Mouse (Mus musculus): ENCODE results near the gene Cbfa2t2. TPM values are rescaled to one million over a fixed set of nuclear protein-coding genes. Genes with fewer than 3 reads are reported as not detected.
A peak's percentile ranks its signal among the peaks of the same experiment; 100 is the strongest.

The Cbfa2t2 gene
- polyA plus RNA-seq, 1 experiment, result 5.1 TPM

GRCm38 (mm10) chr2:154549886-154550189, 113.6 kb downstream of the Cbfa2t2 start:
- Histone ChIP-seq H3K36me3 (ENCODE audit: control insufficient read depth, insufficient read depth, low read length) (no peaks in the 10 kb centered on the region), H3K27me3 (ENCODE audit: control insufficient read depth, insufficient read depth, low read length) (no peaks in the 10 kb centered on the region), H3K4me3 (ENCODE audit: extremely low read depth, insufficient read depth, insufficient read length) (peak overlapping the region; percentile 29; the same call in 1 of the 2 replicates), H3K27ac (ENCODE audit: insufficient read depth, low read length) (no peak overlapping the region), H3K4me1 (ENCODE audit: control insufficient read depth, insufficient read depth, insufficient read length) (peaks cover 14% of the 10 kb centered on the region; the same call in 1 of the 2 replicates)
- no peak for DNase-seq (ENCODE audit: low read depth in 1 of 2, low spot score in 2 of 2)
- 18% methylated on average over 20 of the region's 20 CpGs for WGBS
- no peak for TF ChIP-seq CTCF (IDR thresholded peaks at IDR 0.05; ENCODE audit: extremely low read depth, insufficient read depth, insufficient read length, insufficient replicate concordance)
- no peak for TF ChIP-seq POLR2A (IDR thresholded peaks at IDR 0.05; ENCODE audit: low read depth, low read length)

- no peak overlapping the region for H3K4me3 ChIP-seq (ENCODE audit: extremely low read depth, insufficient read depth, insufficient read length)
- 81% methylated on average over 2 of the region's 2 CpGs for WGBS
- no peak for DNase-seq (ENCODE audit: low read depth in 1 of 2, low spot score in 2 of 2)
- H3K27me3 ChIP-seq (ENCODE audit: control insufficient read depth, insufficient read depth, low read length), result no peaks in the 10 kb centered on the region
- H3K4me1 ChIP-seq (ENCODE audit: control insufficient read depth, insufficient read depth, insufficient read length), result peaks cover 14% of the 10 kb centered on the region; the same call in 1 of the 2 replicates
- H3K36me3 ChIP-seq (ENCODE audit: control insufficient read depth, insufficient read depth, low read length), result no peaks in the 10 kb centered on the region
- no peak overlapping the region for H3K27ac ChIP-seq (ENCODE audit: insufficient read depth, low read length)
- TF ChIP-seq CTCF (IDR thresholded peaks at IDR 0.05; ENCODE audit: extremely low read depth, insufficient read depth, insufficient read length, insufficient replicate concordance) (no peak), POLR2A (IDR thresholded peaks at IDR 0.05; ENCODE audit: low read depth, low read length) (no peak)
Measured at GRCm38 (mm10) chr2:154550937-154551336, 114.7 kb downstream of the Cbfa2t2 start.

GRCm38 (mm10) chr2:154551476-154551875, 115.2 kb downstream of the Cbfa2t2 start, which contains the start of gene Actl10:
Gene Actl10 (plus strand): TSS chr2:154551776.
- DNase-seq (ENCODE audit: low read depth in 1 of 2, low spot score in 2 of 2), result no peak
- Histone ChIP-seq H3K27me3 (ENCODE audit: control insufficient read depth, insufficient read depth, low read length) (no peaks in the 10 kb centered on the region), H3K4me3 (ENCODE audit: extremely low read depth, insufficient read depth, insufficient read length) (peak within 1 kb of the TSS; percentile 40; the same call in 1 of the 2 replicates), H3K4me1 (ENCODE audit: control insufficient read depth, insufficient read depth, insufficient read length) (peaks cover 14% of the 10 kb centered on the region; the same call in 1 of the 2 replicates), H3K36me3 (ENCODE audit: control insufficient read depth, insufficient read depth, low read length) (no peaks in the 10 kb centered on the region), H3K27ac (ENCODE audit: insufficient read depth, low read length) (no peak within 1 kb of the TSS)
- TF ChIP-seq POLR2A (IDR thresholded peaks at IDR 0.05; ENCODE audit: low read depth, low read length) (no peak), CTCF (IDR thresholded peaks at IDR 0.05; ENCODE audit: extremely low read depth, insufficient read depth, insufficient read length, insufficient replicate concordance) (no peak)
- 85% methylated on average over 4 of the region's 4 CpGs for WGBS

- no peak for DNase-seq (ENCODE audit: low read depth in 1 of 2, low spot score in 2 of 2)
- no peak overlapping the region for H3K4me3 ChIP-seq (ENCODE audit: extremely low read depth, insufficient read depth, insufficient read length)
- 62% methylated on average over 21 of the region's 21 CpGs for WGBS
- H3K27ac ChIP-seq (ENCODE audit: insufficient read depth, low read length), result no peak overlapping the region
- H3K36me3 ChIP-seq (ENCODE audit: control insufficient read depth, insufficient read depth, low read length), result no peaks in the 10 kb centered on the region
- TF ChIP-seq POLR2A (IDR thresholded peaks at IDR 0.05; ENCODE audit: low read depth, low read length) (no peak), CTCF (IDR thresholded peaks at IDR 0.05; ENCODE audit: extremely low read depth, insufficient read depth, insufficient read length, insufficient replicate concordance) (no peak)
- no peaks in the 10 kb centered on the region for H3K27me3 ChIP-seq (ENCODE audit: control insufficient read depth, insufficient read depth, low read length)
- peaks cover 14% of the 10 kb centered on the region; the same call in 1 of the 2 replicates for H3K4me1 ChIP-seq (ENCODE audit: control insufficient read depth, insufficient read depth, insufficient read length)
Measured at GRCm38 (mm10) chr2:154551927-154552326, 115.6 kb downstream of the Cbfa2t2 start.

DNA sequence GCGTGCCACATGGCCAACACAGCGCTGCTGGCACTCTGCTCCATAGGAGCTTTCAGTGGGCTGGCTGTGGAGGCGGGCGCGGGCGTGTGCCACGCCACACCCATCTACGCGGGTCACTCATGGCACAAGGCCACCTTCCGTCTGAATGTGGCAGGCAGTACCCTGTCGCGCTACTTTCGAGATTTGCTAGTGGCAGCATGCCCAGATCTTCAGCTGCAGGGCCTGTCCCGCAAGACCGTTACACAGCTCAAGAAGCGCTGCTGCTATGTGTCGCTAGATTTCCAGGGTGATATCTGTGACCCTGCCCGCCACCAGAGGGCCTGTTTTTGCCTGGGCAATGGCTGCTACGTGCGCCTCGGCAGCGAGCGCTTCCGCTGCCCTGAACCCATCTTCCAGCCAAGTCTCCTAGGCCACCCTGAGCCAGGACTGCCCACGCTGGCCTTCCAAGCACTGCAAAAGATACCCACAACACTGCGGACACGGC, 116.2 kb downstream of the Cbfa2t2 start:
- no peaks in the 10 kb centered on the region for H3K27me3 ChIP-seq (ENCODE audit: control insufficient read depth, insufficient read depth, low read length)
- WGBS, result 23% methylated on average over 27 of the region's 27 CpGs
- H3K36me3 ChIP-seq (ENCODE audit: control insufficient read depth, insufficient read depth, low read length), result no peaks in the 10 kb centered on the region
- H3K27ac ChIP-seq (ENCODE audit: insufficient read depth, low read length), result no peak overlapping the region
- DNase-seq (ENCODE audit: low read depth in 1 of 2, low spot score in 2 of 2), result peak; percentile 40 to 67
- TF ChIP-seq POLR2A (IDR thresholded peaks at IDR 0.05; ENCODE audit: low read depth, low read length) (no peak), CTCF (IDR thresholded peaks at IDR 0.05; ENCODE audit: extremely low read depth, insufficient read depth, insufficient read length, insufficient replicate concordance) (peak; percentile 65; the same call in 1 of the 2 replicates)
- H3K4me1 ChIP-seq (ENCODE audit: control insufficient read depth, insufficient read depth, insufficient read length), result peaks cover 14% of the 10 kb centered on the region; the same call in 1 of the 2 replicates
- peak overlapping the region; percentile 40; the same call in 1 of the 2 replicates for H3K4me3 ChIP-seq (ENCODE audit: extremely low read depth, insufficient read depth, insufficient read length)

- Histone ChIP-seq H3K27me3 (ENCODE audit: control insufficient read depth, insufficient read depth, low read length) (no peaks in the 10 kb centered on the region), H3K27ac (ENCODE audit: insufficient read depth, low read length) (no peak overlapping the region), H3K36me3 (ENCODE audit: control insufficient read depth, insufficient read depth, low read length) (no peaks in the 10 kb centered on the region), H3K4me3 (ENCODE audit: extremely low read depth, insufficient read depth, insufficient read length) (no peak overlapping the region), H3K4me1 (ENCODE audit: control insufficient read depth, insufficient read depth, insufficient read length) (peaks cover 16% of the 10 kb centered on the region)
- no peak for DNase-seq (ENCODE audit: low read depth in 1 of 2, low spot score in 2 of 2)
- TF ChIP-seq POLR2A (IDR thresholded peaks at IDR 0.05; ENCODE audit: low read depth, low read length) (no peak), CTCF (IDR thresholded peaks at IDR 0.05; ENCODE audit: extremely low read depth, insufficient read depth, insufficient read length, insufficient replicate concordance) (no peak)
- 94% methylated on average over 6 of the region's 6 CpGs for WGBS
Measured at GRCm38 (mm10) chr2:154555235-154555634, 119.0 kb downstream of the Cbfa2t2 start.

- no peaks in the 10 kb centered on the region for H3K27me3 ChIP-seq (ENCODE audit: control insufficient read depth, insufficient read depth, low read length)
- DNase-seq (ENCODE audit: low read depth in 1 of 2, low spot score in 2 of 2), result no peak
- H3K4me1 ChIP-seq (ENCODE audit: control insufficient read depth, insufficient read depth, insufficient read length), result peaks cover 12% of the 10 kb centered on the region
- whole genome bisulfite sequencing, result 72% methylated on average over 5 of the region's 5 CpGs
- peaks cover 2% of the 10 kb centered on the region; the same call in 1 of the 2 replicates for H3K36me3 ChIP-seq (ENCODE audit: control insufficient read depth, insufficient read depth, low read length)
- no peak overlapping the region for H3K4me3 ChIP-seq (ENCODE audit: extremely low read depth, insufficient read depth, insufficient read length)
- TF ChIP-seq POLR2A (IDR thresholded peaks at IDR 0.05; ENCODE audit: low read depth, low read length) (no peak), CTCF (IDR thresholded peaks at IDR 0.05; ENCODE audit: extremely low read depth, insufficient read depth, insufficient read length, insufficient replicate concordance) (no peak)
- no peak overlapping the region for H3K27ac ChIP-seq (ENCODE audit: insufficient read depth, low read length)
Measured at GRCm38 (mm10) chr2:154557184-154557832, 121.0 kb downstream of the Cbfa2t2 start.
